ENCODE assay signal across 14 mouse cellular contexts in genomic region chr10:40688266-40688665, GRCm38 (mm10). TPM values are rescaled to one million over a fixed set of nuclear protein-coding genes. Genes with fewer than 3 reads are reported as not detected.
DNase-seq lines count a peak whose midpoint lies in the region; ATAC-seq and TF ChIP-seq lines count a peak whose summit lies in the region.
"Had no signal": no experiment of that assay in that cellular context is flagged by ENCODE, and none has a peak within 500 bp of the region (broad histone marks: within the 10 kb centered on the region; RNA-seq: fewer than 3 reads in every experiment).

No protein-coding gene starts in this region.

- peaks cover 12% of the 10 kb centered on the region for H3K4me1 ChIP-seq in midbrain, embryonic 13.5 days (replicated peaks)
- peaks cover 25% of the 10 kb centered on the region for H3K4me1 ChIP-seq in midbrain, embryonic 10.5 days
- no peaks in the 10 kb centered on the region for H3K4me1 ChIP-seq in thymus, adult 2 months (replicated peaks; ENCODE audit: control insufficient read depth, insufficient read depth, low read length)
- peaks cover 4% of the 10 kb centered on the region; the same call in 1 of the 2 replicates for H3K4me1 ChIP-seq in kidney, embryonic 15.5 days

- H3K36me3 ChIP-seq in midbrain, embryonic 13.5 days, result no peaks in the 10 kb centered on the region
- no peaks in the 10 kb centered on the region for H3K36me3 ChIP-seq in midbrain, embryonic 10.5 days
- no peaks in the 10 kb centered on the region for H3K36me3 ChIP-seq in thymus, adult 2 months (ENCODE audit: control insufficient read depth, insufficient read depth, low read length)
- H3K36me3 ChIP-seq in kidney, embryonic 15.5 days, result no peaks in the 10 kb centered on the region
- H3K36me3 ChIP-seq: liver, embryonic 13.5 days had no signal

- no peak for ATAC-seq in midbrain, embryonic 13.5 days
- ATAC-seq in kidney, embryonic 15.5 days (replicated peaks; ENCODE audit: low FRiP score), result no peak
- ATAC-seq: intestine, postnatal 0 days had no signal

- peak overlapping the region; percentile 51 for H3K27ac ChIP-seq in midbrain, embryonic 13.5 days
- H3K27ac ChIP-seq in midbrain, embryonic 10.5 days (replicated peaks), result no peak overlapping the region
- H3K27ac ChIP-seq in thymus, adult 2 months (ENCODE audit: control insufficient read depth, insufficient read depth, low read length), result no peak overlapping the region
- H3K27ac ChIP-seq in kidney, embryonic 15.5 days, result no peak overlapping the region
- H3K27ac ChIP-seq: liver, embryonic 13.5 days had no signal

- H3K4me2 ChIP-seq in midbrain, embryonic 13.5 days (replicated peaks), result no peak overlapping the region
- no peak overlapping the region for H3K4me2 ChIP-seq in kidney, embryonic 15.5 days
- H3K4me2 ChIP-seq: liver, embryonic 13.5 days had no signal

- 78% methylated on average over 6 of the region's 6 CpGs for WGBS in midbrain, embryonic 13.5 days
- WGBS in midbrain, embryonic 10.5 days, result 89% methylated on average over 6 of the region's 6 CpGs
- WGBS in thymus, adult 2 months, result 93% methylated on average over 6 of the region's 6 CpGs
- WGBS in kidney, embryonic 15.5 days, result 85% methylated on average over 6 of the region's 6 CpGs

- DNase-seq in midbrain, embryonic 10.5 days (ENCODE audit: low spot score), result no peak
- DNase-seq in frontal cortex, adult 2 months (ENCODE audit: extremely low spot score in 1 of 2, low spot score in 1 of 2), result peak; percentile 89
- DNase-seq in left cerebral cortex, adult 18-20 months (ENCODE audit: low spot score in 2 of 2), result peak; percentile 72 to 82
- DNase-seq in right cerebral cortex, postnatal 36 days (ENCODE audit: low spot score in 2 of 2), result peak; percentile 82 to 93
- no peak for DNase-seq in thymus, adult 2 months
- DNase-seq: adrenal gland, postnatal 14 days; cerebellum, adult 11 months; gastrocnemius, postnatal 25 days; liver, embryonic 13.5 days; lung, postnatal 36 days; thymus, postnatal 4 days had no signal

- no peaks in the 10 kb centered on the region for H3K9me3 ChIP-seq in midbrain, embryonic 13.5 days
- H3K9me3 ChIP-seq in midbrain, embryonic 10.5 days (replicated peaks), result no peaks in the 10 kb centered on the region
- no peaks in the 10 kb centered on the region for H3K9me3 ChIP-seq in kidney, embryonic 15.5 days (replicated peaks)
- H3K9me3 ChIP-seq: liver, embryonic 13.5 days had no signal

- TF ChIP-seq POLR2A in thymus, adult 2 months (IDR thresholded peaks at IDR 0.05; ENCODE audit: control insufficient read depth, extremely low read depth, insufficient read depth, low read length, poor library complexity), result no peak

- no peak for TF ChIP-seq CTCF in thymus, adult 2 months (IDR thresholded peaks at IDR 0.05; ENCODE audit: borderline replicate concordance, control insufficient read depth, extremely low read depth, insufficient read depth, low read length, poor library complexity)

- H3K4me3 ChIP-seq in midbrain, embryonic 13.5 days (replicated peaks), result no peak overlapping the region
- H3K4me3 ChIP-seq in midbrain, embryonic 10.5 days, result no peak overlapping the region
- no peak overlapping the region for H3K4me3 ChIP-seq in thymus, adult 2 months (ENCODE audit: control insufficient read depth, insufficient read depth, low read length)
- H3K4me3 ChIP-seq in kidney, embryonic 15.5 days (replicated peaks), result no peak overlapping the region
- H3K4me3 ChIP-seq: liver, embryonic 13.5 days had no signal

- H3K9ac ChIP-seq in midbrain, embryonic 13.5 days (replicated peaks), result no peak overlapping the region
- no peak overlapping the region for H3K9ac ChIP-seq in kidney, embryonic 15.5 days
- H3K9ac ChIP-seq: liver, embryonic 13.5 days had no signal

- H3K27me3 ChIP-seq in midbrain, embryonic 13.5 days, result 0 out of 2 replicates have a peak, but pooled peaks cover 7% of the 10 kb centered on the region
- H3K27me3 ChIP-seq in midbrain, embryonic 10.5 days (ENCODE audit: low read depth, poor library complexity, severe bottlenecking), result peaks cover 15% of the 10 kb centered on the region; the same call in 1 of the 2 replicates
- H3K27me3 ChIP-seq in thymus, adult 2 months (ENCODE audit: control insufficient read depth, insufficient read depth, low read length), result peaks cover 2% of the 10 kb centered on the region; the same call in 1 of the 2 replicates
- H3K27me3 ChIP-seq in kidney, embryonic 15.5 days, result no peaks in the 10 kb centered on the region

RNA-seq across cellular contexts. Expression of gene Mettl24, which starts 5.2 kb away (rescaled TPM):
- polyA plus RNA-seq in midbrain, embryonic 13.5 days (2015; fragmentation: Nextera tagmentation; extraction: Ambion mirVana), result 0.43 and 0.52 TPM in 2 replicates
- 0.54 and 1.2 TPM in 2 replicates for polyA plus RNA-seq in midbrain, embryonic 10.5 days (2016; fragmentation: Nextera tagmentation; extraction: Ambion mirVana)
- polyA plus RNA-seq in frontal cortex, adult 2 months (2012; rRNA removed), result 1.1 and 1.2 TPM in 2 replicates
- 1 to 10 TPM; 2.3 to 3.0 TPM for total RNA-seq in left cerebral cortex, adult 18-20 months (2021)
- 0.23 and 0.36 TPM in 2 replicates for polyA plus RNA-seq in thymus, adult 2 months (2012; rRNA removed)
- 2.4 and 2.9 TPM in 2 replicates for polyA plus RNA-seq in kidney, embryonic 15.5 days (2015; fragmentation: Nextera tagmentation; extraction: Ambion mirVana)

RNA-seq across cellular contexts. Expression of gene Ddo, which starts 58.5 kb away (rescaled TPM):
- polyA plus RNA-seq in midbrain, embryonic 13.5 days (2015; fragmentation: Nextera tagmentation; extraction: Ambion mirVana), result 0.19 and 0.70 TPM in 2 replicates
- polyA plus RNA-seq in midbrain, embryonic 10.5 days (2016; fragmentation: Nextera tagmentation; extraction: Ambion mirVana), result 0.21 TPM in 1 of 2 replicates, not detected in the other
- polyA plus RNA-seq in frontal cortex, adult 2 months (2012; rRNA removed), result 11.0 and 11.9 TPM in 2 replicates
- 10 to 100 TPM; 12.4 to 13.9 TPM for total RNA-seq in left cerebral cortex, adult 18-20 months (2021)
- 2.0 and 3.7 TPM in 2 replicates for polyA plus RNA-seq in thymus, adult 2 months (2012; rRNA removed)
- 0.28 and 0.53 TPM in 2 replicates for polyA plus RNA-seq in kidney, embryonic 15.5 days (2015; fragmentation: Nextera tagmentation; extraction: Ambion mirVana)
- polyA plus RNA-seq: liver, embryonic 13.5 days had no signal

Comparison
In these comparisons a context has a peak if more than half of its experiments do, and no peak if none do; other contexts are left out.
1. DNase-seq: peak in frontal cortex, adult 2 months (2 of 2), left cerebral cortex, adult 18-20 months (2 of 2) and right cerebral cortex, postnatal 36 days (2 of 2); none in midbrain, embryonic 10.5 days (single experiment) and thymus, adult 2 months (single experiment).